Mouse (Mus musculus) midbrain, postnatal 0 days (tissue): ENCODE data around the gene Cideb. TPM values are rescaled to one million over a fixed set of nuclear protein-coding genes. Genes with fewer than 3 reads are reported as not detected.

Experiments
- ATAC-seq: fragments of 200-750 bp; cut with Nextera tagmentation; 2 replicates; pipeline ENCODE4 v1.8.0; 2017; ENCODE audit warnings: moderate number of reproducible peaks, mild to moderate bottlenecking, moderate TSS enrichment, moderate library complexity; ENCODE audit not compliant: low FRiP score
- DNase-seq: peaks from one replicate; pipeline ENCODE4 v3.0.0-alpha.2; 2015; ENCODE audit warnings: low spot score
- H3K27ac ChIP-seq: fragments of 300-500 bp; sonication (generic); 2 replicates; pipeline ENCODE4 v1.5.1; 2014; ENCODE audit warnings: low read depth, mild to moderate bottlenecking, low read length, mixed read lengths
- H3K27me3 ChIP-seq: fragments of 300-500 bp; sonication (generic); 2 replicates; pipeline ENCODE4 v1.6.1; 2014; ENCODE audit warnings: low read length, control low read depth, mixed read lengths; ENCODE audit not compliant: insufficient read depth
- H3K36me3 ChIP-seq: fragments of 300-500 bp; sonication (generic); 2 replicates; pipeline ENCODE4 v1.6.1; 2014; ENCODE audit warnings: low read length, control low read depth, mixed read lengths; ENCODE audit not compliant: insufficient read depth
- H3K4me1 ChIP-seq: fragments of 300-500 bp; sonication (generic); 2 replicates; pipeline ENCODE4 v1.6.1; 2014; ENCODE audit warnings: mild to moderate bottlenecking, control low read depth, antibody characterized with exemption, low read length, mixed read lengths; ENCODE audit not compliant: insufficient read depth
- H3K4me2 ChIP-seq: fragments of 300-500 bp; sonication (generic); 2 replicates; pipeline ENCODE4 v1.6.1; 2014; ENCODE audit warnings: low read depth, mild to moderate bottlenecking, low read length, mixed read lengths; ENCODE audit not compliant: poor library complexity, severe bottlenecking
- H3K4me3 ChIP-seq: fragments of 300-500 bp; sonication (generic); 2 replicates; pipeline ENCODE4 v1.5.1; 2014; ENCODE audit warnings: low read depth, mild to moderate bottlenecking, low read length, moderate library complexity
- H3K9ac ChIP-seq: fragments of 300-500 bp; sonication (generic); replicated peaks from 2 replicates; pipeline ENCODE4 v1.6.1; 2014; ENCODE audit warnings: mild to moderate bottlenecking, low read length, moderate library complexity, mixed read lengths; ENCODE audit not compliant: poor library complexity, severe bottlenecking
- H3K9me3 ChIP-seq: fragments of 300-500 bp; sonication (generic); 2 replicates; pipeline ENCODE4 v1.6.1; 2016; ENCODE audit warnings: low read length, control low read depth
- CTCF ChIP-seq: IDR thresholded peaks from 2 replicates; pipeline ENCODE4 v1.5.1; 2016; ENCODE audit warnings: antibody characterized with exemption, mild to moderate bottlenecking
- WGBS: fragments of 180-500 bp; shearing (Covaris S2); extraction: QIAGEN DNeasy Blood & Tissue Kit; methylation state at CpG from one replicate; pipeline ENCODE4 v1.1.7; 2014; 5-methylcytosine and 5-hydroxymethylcytosine counted together
- polyA plus RNA-seq: library from polyadenylated mRNA; unstranded; fragments of >200 nt; fragmentation: Nextera tagmentation; extraction: Ambion mirVana; gene quantifications from 2 replicates; pipeline ENCODE4 v1.2.1, GENCODE M21; 2015
- total RNA-seq: library from RNA; depleted of rRNA; stranded (reverse); fragments of >200 nt; gene quantifications from 2 replicates; pipeline ENCODE4 v1.2.3, GENCODE M21; 2014

Gene Cideb
- total and polyA plus RNA-seq, 2 experiments from 2014 or later = 1.1 to 2.6 TPM

- Histone ChIP-seq H3K27me3 (peaks cover 33% of the 10 kb centered on the region), H3K4me3 (no peak overlapping the region), H3K4me1 (no peaks in the 10 kb centered on the region), H3K9me3 (no peaks in the 10 kb centered on the region), H3K4me2 (no peak overlapping the region), H3K27ac (no peak overlapping the region), H3K36me3 (no peaks in the 10 kb centered on the region), H3K9ac (no peak overlapping the region)
- ATAC-seq = no peak
- 82% methylated on average over 11 of the region's 11 CpGs for WGBS
- no peak for DNase-seq
- no peak for TF ChIP-seq CTCF
These were observed 22.5 kb upstream of the Cideb start for GRCm38 (mm10) chr14:55780736-55781135.

DNA sequence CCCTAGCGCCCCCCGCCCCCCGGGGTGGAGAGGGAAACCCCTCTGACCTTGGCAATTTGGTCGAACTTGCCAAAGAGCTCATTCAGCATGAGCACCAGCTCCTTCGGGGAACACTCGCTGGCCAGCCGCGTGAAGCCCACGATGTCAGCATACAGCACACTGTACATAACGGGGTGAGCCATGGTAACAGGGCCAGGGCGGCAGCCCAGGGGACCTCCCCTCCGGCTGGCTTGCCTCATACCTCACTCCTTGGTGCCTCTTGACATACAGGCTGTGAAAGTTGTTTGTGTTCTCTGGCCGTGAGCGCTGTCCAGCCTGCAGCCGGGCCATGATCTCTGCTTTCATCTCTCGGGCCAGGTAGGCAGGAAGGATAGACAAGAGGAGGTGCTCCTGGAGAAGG lies 21.4 kb upstream of the Cideb start:
- H3K4me3 ChIP-seq = no peak overlapping the region
- no peaks in the 10 kb centered on the region for H3K36me3 ChIP-seq
- WGBS = 70% methylated on average over 16 of the region's 16 CpGs
- no peak overlapping the region for H3K9ac ChIP-seq
- no peak for TF ChIP-seq CTCF
- no peak for ATAC-seq
- H3K27ac ChIP-seq = no peak overlapping the region
- no peaks in the 10 kb centered on the region for H3K9me3 ChIP-seq
- no peak for DNase-seq
- no peaks in the 10 kb centered on the region for H3K4me1 ChIP-seq
- peaks cover 32% of the 10 kb centered on the region for H3K27me3 ChIP-seq
- H3K4me2 ChIP-seq = no peak overlapping the region

- H3K9me3 ChIP-seq = no peaks in the 10 kb centered on the region
- no peak overlapping the region for H3K9ac ChIP-seq
- no peak overlapping the region for H3K27ac ChIP-seq
- H3K4me2 ChIP-seq = no peak overlapping the region
- DNase-seq (no peak), ATAC-seq (no peak)
- no peak overlapping the region for H3K4me3 ChIP-seq
- no peaks in the 10 kb centered on the region for H3K4me1 ChIP-seq
- H3K27me3 ChIP-seq = peaks cover 22% of the 10 kb centered on the region
- no peak for TF ChIP-seq CTCF
- WGBS = 90% methylated on average over 15 of the region's 15 CpGs
- no peaks in the 10 kb centered on the region for H3K36me3 ChIP-seq
These were observed 20.4 kb upstream of the Cideb start for GRCm38 (mm10) chr14:55778686-55779085.

GRCm38 (mm10) chr14:55777806-55778205 lies 19.5 kb upstream of the Cideb start:
- Histone ChIP-seq H3K9ac (no peak overlapping the region), H3K4me1 (no peaks in the 10 kb centered on the region), H3K27ac (no peak overlapping the region), H3K36me3 (no peaks in the 10 kb centered on the region), H3K9me3 (no peaks in the 10 kb centered on the region), H3K4me3 (no peak overlapping the region), H3K27me3 (peaks cover 19% of the 10 kb centered on the region), H3K4me2 (no peak overlapping the region)
- ATAC-seq = no peak
- DNase-seq = no peak
- no peak for TF ChIP-seq CTCF
- WGBS = 88% methylated on average over 11 of the region's 11 CpGs

DNA sequence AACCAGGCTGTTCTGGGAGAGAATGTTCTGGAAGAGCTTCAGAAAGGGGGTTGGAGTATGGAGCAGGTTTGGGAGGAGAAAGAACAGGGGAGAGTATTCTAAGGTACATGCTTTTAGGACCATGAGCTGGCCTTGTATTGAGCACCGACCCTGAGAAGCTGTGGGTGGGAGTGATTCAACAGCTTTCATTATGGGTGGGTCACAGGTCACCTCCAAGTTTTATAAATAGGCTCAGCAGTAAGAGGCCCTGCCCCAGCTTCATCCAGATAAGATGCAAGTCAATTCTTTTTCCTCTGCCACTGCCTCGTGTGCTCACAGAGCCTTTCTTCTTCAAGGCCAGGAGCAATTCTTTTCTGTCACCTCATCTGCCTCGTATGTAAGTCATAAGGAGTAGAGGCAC lies 18.9 kb upstream of the Cideb start:
- Histone ChIP-seq H3K4me3 (no peak overlapping the region), H3K9me3 (no peaks in the 10 kb centered on the region), H3K27me3 (peaks cover 13% of the 10 kb centered on the region), H3K36me3 (no peaks in the 10 kb centered on the region), H3K27ac (no peak overlapping the region), H3K4me1 (no peaks in the 10 kb centered on the region), H3K4me2 (no peak overlapping the region), H3K9ac (no peak overlapping the region)
- DNase-seq = no peak
- 59% methylated on average over 3 of the region's 3 CpGs for WGBS
- no peak for ATAC-seq
- TF ChIP-seq CTCF = no peak

GRCm38 (mm10) chr14:55776711-55777110 lies 18.5 kb upstream of the Cideb start:
- H3K4me3 ChIP-seq = no peak overlapping the region
- no peaks in the 10 kb centered on the region for H3K36me3 ChIP-seq
- WGBS = 69% methylated on average over 7 of the region's 7 CpGs
- no peak overlapping the region for H3K9ac ChIP-seq
- no peak for DNase-seq
- H3K27me3 ChIP-seq = peaks cover 8% of the 10 kb centered on the region
- no peak for ATAC-seq
- no peaks in the 10 kb centered on the region for H3K9me3 ChIP-seq
- TF ChIP-seq CTCF = no peak
- H3K4me2 ChIP-seq = no peak overlapping the region
- H3K4me1 ChIP-seq = no peaks in the 10 kb centered on the region
- no peak overlapping the region for H3K27ac ChIP-seq
